Mouse (Mus musculus): ENCODE results near the gene Ankrd36.
"Not testable (repeated sequence)": the region's sequence is repeated elsewhere in the genome, so short reads cannot be mapped to it uniquely, and the experiment has no call there.

Gene Ankrd36

GRCm38 (mm10) chr11:5569474-5569873 lies at the start of gene Ankrd36:
Gene Ankrd36, plus strand, starts transcription at chr11:5569684.
- no peak for DNase-seq (ENCODE audit: low read depth, low spot score)

DNA sequence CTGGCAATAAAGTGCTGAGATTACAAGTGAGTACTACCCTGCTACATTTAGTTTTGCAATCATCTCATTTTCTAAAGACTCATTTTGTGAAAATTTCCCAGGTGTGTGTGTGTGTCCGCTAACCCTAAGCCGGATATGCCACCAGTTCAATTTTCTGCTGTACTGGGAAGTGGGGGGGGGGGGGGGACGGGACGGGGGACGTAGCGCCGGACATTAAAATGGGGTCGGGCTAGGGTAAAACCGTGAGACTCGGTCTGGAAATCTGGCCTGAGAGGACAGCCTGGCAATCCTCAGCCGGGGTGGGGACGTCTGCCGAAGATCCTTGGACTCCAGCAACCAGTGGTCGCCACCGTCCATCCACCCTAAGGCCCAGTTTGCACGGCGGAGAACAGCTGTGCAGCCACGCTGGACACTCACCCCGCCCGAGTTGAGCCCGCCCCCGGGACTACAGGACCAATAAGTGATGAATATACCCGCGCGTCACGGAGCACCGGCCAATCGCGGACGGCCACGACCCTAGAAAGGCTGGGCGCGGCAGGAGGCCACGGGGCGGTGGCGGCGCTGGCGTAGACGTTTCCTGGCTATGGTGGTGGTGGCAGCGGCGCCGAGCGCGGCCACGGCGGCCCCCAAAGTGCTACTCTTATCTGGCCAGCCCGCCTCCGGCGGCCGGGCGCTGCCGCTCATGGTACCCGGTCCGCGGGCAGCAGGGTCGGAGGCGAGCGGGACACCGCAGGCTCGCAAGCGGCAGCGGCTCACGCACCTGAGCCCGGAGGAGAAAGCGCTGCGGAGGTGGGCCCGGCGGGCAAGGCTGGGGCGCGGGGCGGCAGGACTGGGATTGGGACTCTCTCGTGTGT lies 48.8 kb upstream of the Ankrd36 start, which contains the start of gene Xbp1:
Gene Xbp1 (plus strand): TSS at position 248 of the 854 bp plus-strand sequence.
- DNase-seq (ENCODE audit: low read depth, low spot score): peak; percentile 88

- no peak for DNase-seq (ENCODE audit: low read depth, low spot score)
Measured at GRCm38 (mm10) chr11:5521266-5521515, 48.3 kb upstream of the Ankrd36 start.

GRCm38 (mm10) chr11:5521516-5522291 lies 47.8 kb upstream of the Ankrd36 start:
- peak; percentile 83 for DNase-seq (ENCODE audit: low read depth, low spot score)

DNA sequence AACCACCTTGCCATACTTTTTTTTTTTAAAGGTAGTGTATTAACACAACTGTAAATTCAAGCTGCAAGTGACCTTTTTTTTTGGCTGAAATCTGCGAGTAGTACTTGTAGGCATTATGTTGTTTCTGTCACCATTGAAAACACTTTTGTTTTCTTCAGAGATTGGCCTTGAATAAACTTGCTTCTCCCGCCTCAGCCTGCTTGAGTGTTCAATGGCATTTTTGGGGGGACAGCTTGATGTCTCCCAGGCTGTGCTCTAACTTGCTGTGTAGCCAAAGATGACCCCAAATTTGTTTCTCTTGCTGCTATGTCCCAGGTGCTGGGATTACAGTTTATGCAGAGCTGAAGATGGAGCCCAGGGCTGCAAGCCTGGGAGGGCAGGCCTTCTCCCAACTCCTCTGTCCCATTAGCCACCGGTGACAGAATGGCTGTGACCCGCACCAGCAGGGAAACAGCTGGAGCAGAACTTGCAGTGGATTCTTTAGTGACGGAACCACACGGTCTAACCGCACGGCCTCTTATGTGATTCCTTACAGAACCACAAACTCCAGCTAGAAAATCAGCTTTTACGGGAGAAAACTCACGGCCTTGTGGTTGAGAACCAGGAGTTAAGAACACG lies 46.6 kb upstream of the Ankrd36 start:
- no peak for DNase-seq (ENCODE audit: low read depth, low spot score)

DNA sequence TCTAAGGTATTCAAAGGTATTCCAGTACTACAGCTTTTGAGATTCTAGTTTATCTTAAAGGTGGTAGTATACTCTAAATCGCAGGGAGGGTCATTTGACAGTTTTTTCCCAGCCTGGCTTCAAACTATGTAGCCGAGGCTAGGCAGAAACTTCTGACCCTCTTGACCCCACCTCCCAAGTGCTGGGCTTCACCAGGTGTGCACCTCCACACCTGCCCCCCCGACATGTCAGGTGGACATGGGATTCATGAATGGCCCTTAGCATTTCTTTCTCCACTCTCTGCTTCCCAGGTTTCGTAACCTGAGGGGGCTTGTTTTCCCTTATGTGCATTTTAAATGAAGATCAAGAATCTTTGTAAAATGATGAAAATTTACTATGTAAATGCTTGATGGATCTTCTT lies 44.1 kb upstream of the Ankrd36 start:
- no peak for DNase-seq (ENCODE audit: low read depth, low spot score)

GRCm38 (mm10) chr11:5526573-5527439 lies 42.7 kb upstream of the Ankrd36 start:
- no peak for DNase-seq (ENCODE audit: low read depth, low spot score)

- DNase-seq (ENCODE audit: low read depth, low spot score): no peak
Measured at GRCm38 (mm10) chr11:5527865-5528523, 41.5 kb upstream of the Ankrd36 start.

- no peak for DNase-seq (ENCODE audit: low read depth, low spot score)
Measured at GRCm38 (mm10) chr11:5528841-5529240, 40.6 kb upstream of the Ankrd36 start.

- DNase-seq (ENCODE audit: low read depth, low spot score): no peak
Measured at GRCm38 (mm10) chr11:5530172-5530571, 39.3 kb upstream of the Ankrd36 start.

DNA sequence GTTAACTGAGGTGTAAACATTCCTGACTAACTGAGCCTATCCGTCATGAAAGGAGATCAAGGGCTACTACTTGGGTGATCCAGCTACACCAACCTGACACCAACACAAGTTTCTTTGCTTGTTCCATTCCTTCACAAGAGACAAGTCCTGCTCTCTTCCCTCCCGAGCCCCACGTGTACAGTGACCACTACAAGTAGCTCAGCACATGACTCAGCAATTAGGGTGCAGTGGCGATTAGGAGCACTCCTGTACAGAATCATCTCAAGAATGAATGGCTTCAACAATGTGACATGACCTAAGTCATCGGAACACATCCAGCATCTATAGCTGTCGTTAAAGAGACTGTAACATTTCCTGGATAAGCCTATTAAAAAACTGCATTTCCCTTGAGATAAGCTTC lies 38.8 kb upstream of the Ankrd36 start:
- no peak for DNase-seq (ENCODE audit: low read depth, low spot score)

- no peak for DNase-seq (ENCODE audit: low read depth, low spot score)
Measured at GRCm38 (mm10) chr11:5533108-5533507, 36.4 kb upstream of the Ankrd36 start.

- not testable (repeated sequence) for DNase-seq (ENCODE audit: low read depth, low spot score)
Measured at GRCm38 (mm10) chr11:5537454-5537853, 32.0 kb upstream of the Ankrd36 start.

DNA sequence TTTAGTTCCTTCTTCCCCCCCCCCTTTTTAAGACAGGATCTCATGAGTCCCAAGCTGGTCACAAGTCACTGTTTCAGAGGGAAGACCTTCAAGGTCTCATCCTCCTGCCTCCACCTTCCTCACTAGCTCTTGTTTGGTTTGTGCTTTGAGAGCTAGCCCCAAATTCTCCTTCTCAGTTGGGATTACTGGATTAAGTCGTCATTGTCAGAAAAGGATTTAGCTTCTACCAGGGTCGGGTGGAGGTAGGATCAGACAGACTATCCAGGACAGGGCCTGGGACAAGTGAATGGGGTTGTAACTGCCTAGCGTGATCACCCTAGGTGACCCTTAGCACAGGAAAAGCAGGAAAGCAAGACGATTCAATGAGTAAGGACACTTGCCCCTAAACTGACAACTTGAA lies 29.2 kb upstream of the Ankrd36 start:
- DNase-seq (ENCODE audit: low read depth, low spot score): no peak

DNA sequence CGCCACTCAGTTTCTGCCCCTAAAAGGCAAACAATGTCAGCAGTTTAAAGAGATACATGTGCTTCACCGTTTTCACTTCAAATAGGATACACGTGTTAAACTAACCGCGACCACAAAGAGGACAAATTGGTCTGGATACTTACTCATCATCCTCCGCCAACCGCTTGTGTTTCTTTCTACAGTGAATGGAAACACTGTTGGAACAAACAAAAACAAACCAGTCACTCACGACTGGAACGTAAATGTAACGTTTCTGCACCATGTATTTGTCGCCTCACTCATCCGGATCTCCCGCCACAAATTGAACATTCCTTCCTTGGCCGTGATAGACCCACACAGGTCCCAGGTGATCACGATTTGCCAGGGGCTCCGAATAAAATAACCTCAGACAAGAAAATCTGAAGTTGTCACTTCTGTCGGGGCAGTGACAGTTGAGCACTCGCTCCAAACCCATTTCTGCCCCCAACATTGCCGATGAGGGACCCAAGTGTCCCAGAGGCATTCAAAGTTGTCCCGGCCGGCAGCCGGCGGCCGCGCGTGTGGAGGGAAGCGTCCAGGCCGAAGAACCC lies 28.2 kb upstream of the Ankrd36 start:
- no peak for DNase-seq (ENCODE audit: low read depth, low spot score)

- DNase-seq (ENCODE audit: low read depth, low spot score): peak; percentile 94
Measured at GRCm38 (mm10) chr11:5541799-5542481, 27.5 kb upstream of the Ankrd36 start, which contains the start of gene Ccdc117. Gene Ccdc117, minus strand, starts transcription at chr11:5542187.

GRCm38 (mm10) chr11:5542482-5543185 lies 26.9 kb upstream of the Ankrd36 start:
- no peak for DNase-seq (ENCODE audit: low read depth, low spot score)

DNA sequence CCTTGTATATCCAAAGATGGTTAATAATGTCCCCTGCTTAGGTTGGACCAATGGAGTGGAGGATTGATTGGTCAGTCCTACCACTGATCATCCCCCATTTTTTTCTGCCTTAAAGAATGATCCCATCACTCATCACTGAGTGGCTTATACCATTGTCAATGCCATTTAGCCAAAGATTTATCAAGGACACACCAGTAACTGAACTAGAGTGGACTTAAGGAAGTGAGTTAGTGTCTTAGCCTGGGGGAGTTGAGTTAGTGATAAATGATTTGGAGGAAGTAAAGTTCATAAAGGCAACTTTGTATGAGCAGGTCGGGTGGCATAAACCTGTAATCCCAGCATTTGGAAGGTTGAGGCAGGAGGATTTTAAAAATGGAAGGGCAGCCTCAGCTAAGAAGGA lies 26.2 kb upstream of the Ankrd36 start:
- DNase-seq (ENCODE audit: low read depth, low spot score): no peak

DNA sequence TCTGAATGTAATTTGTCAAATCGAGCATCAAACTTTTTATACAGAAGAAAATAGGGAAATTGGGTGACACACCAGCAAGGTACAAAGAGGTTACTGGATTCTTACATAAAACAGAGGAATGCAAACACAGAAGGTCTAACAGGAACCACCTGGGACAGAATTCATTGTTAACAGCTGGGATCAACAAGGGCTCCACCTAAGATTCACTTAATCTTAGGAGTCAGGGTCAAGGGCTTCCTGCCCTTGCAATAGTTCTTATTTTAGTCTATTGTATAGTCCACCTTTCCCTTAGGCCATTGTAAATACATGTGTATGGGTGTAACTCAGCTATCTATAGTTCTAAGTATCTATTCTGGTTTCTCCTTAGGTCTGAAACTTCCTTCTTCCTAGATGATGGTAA lies 24.8 kb upstream of the Ankrd36 start:
- not testable (repeated sequence) for DNase-seq (ENCODE audit: low read depth, low spot score)

Measured in telencephalon, adult 2 months (tissue).